Mouse (Mus musculus) thymus, postnatal 10 days (tissue): ENCODE results near the gene Nlgn2.
"Not testable (repeated sequence)": the region's sequence is repeated elsewhere in the genome, so short reads cannot be mapped to it uniquely, and the experiment has no call there.

ENCODE experiments used
- DNase-seq, 2 experiments: peaks; one replicate each; pipeline ENCODE4 v3.0.0; 2021; ENCODE audit warnings: low spot score in 2 of 2

Nlgn2 gene

DNA sequence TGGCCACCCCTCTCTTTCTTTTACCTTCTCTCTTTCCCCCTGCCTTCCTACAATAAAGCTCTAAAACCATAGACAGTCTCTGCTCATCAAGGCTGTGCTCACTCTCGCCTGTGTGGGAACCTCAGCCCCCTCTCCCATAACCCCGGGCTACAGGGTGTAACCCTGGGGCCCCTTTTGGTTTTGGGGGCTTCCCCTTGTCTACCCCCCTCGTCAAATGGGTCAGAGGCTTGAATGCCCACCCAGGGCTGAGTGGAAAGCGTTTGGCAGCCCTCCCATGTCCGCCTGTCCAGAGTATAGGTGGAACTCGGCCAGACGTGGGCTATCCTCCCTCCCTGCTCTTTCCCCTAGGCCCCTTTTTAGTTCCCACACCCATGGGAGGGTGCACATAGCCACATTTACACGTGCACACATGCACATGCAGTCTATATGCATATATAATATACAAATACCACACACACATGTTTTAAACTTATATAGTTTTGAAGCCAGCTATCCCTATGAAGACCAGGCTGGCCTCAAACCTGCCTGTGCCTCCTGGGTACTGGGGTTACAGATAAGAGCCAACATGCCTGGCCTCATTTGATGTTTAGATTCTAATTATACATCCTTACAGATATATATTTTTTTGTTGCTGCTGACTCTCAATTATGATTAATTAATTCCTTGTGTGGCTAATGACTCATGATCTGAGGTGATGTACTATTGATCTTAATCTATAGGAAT, 26.7 kb upstream of the Nlgn2 start:
- DNase-seq = no peak

DNA sequence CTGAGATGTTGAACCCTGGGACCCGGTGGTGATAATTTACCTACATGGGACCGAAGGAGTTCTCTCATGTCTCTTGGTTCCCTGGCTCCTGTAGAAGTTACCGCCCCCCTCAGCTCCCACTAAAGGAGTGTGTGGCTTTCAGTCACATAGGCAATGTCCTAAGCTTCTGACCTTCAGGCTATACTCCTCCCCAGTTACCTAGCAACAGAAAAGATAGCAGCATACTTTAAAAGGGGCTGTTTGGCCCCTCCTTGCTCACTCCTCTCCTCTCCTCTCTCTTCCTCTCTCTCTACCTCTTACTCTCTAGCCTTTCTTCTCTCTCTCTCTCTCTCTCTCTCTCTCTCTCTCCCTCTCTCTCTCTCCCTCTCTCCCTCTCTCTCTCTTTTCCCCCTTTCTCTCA, 26.1 kb upstream of the Nlgn2 start:
- DNase-seq = not testable (repeated sequence)

DNA sequence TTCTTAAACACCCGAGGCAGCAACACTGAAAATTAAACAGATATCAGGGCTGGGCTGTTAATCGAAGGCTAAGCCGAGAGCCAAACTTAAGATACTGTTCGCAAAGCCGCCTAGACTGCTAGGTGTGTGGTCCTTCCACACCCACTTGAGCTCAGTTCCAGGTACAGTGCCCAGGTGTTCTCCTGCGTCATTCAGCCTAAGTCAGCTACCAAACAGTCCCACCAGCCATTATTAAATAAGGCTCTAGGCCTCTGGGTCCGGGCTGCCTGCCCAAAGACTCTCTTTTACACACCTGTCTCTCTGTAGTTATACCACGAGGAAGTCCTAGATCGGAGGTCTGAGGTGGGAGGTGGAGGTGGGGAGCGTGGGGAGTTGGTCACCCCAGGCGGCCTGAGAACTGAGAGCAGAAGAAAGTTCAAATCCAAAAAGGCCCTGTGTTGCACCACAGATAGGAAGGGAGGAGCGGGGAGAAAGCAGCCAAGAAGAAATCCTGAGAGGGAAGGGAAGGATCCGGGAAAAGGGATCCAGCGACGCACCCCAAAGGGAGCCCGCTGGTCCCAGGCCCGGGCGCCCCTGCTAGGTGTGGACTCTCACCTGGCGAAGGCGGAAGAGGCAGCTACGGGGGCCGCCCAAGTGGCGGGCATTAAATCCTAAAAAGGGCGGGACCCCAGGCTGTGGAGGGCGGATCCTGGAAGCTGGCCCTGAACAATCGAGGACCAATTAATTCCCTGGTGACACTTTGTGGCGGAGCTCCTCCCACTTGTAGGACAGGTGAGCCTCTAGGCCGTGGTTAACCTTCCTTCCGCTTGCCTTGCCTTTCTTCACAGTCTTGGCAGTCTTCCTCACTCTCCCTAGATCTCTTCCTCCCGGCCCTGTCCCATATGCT, 20.8 kb upstream of the Nlgn2 start, which contains the start of gene Tnk1:
Gene Tnk1 (minus strand): TSS at position 618 of the 886 bp plus-strand sequence.
- DNase-seq = no peak

DNA sequence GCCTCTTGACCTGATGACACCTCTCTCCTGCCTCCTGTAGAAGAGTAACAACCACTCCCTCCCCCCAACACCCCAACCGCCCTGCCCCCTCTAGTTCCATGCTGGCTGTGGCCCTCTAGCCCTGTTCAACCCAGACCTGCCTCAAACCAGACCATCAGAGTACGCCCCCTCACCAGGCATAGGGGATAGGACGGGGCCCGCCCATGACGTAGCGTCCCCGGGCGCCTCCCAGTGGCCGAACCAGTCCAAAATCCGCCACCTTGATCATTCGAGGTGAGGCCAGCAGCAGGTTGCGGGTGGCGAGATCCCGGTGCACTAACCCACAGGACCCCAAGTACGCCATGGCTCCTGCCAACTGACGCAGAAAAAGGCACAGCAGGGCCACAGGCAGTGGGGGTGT, 17.8 kb upstream of the Nlgn2 start:
- peak in 1 of 2 experiments; percentile 74 for DNase-seq

DNA sequence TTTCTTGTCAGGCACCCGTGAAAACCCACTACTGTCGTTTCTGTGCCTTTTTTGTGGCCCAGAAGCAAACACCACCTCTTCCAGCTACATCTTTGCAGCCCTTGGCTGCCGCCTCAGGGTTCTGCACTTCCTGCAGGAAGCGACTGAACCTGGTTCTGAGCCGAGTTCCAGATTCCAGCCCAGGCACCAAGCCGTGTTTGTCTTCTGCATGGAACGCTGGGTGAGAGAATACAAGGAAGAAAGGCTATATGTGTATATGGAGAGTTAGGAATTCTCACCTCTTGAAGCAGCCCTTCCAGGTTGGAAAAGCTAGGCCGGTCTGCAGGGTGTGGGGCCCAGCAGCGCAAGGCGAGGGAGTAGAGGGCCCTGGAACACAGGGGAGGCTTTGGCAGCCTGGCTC, 17.1 kb upstream of the Nlgn2 start:
- no peak for DNase-seq

DNA sequence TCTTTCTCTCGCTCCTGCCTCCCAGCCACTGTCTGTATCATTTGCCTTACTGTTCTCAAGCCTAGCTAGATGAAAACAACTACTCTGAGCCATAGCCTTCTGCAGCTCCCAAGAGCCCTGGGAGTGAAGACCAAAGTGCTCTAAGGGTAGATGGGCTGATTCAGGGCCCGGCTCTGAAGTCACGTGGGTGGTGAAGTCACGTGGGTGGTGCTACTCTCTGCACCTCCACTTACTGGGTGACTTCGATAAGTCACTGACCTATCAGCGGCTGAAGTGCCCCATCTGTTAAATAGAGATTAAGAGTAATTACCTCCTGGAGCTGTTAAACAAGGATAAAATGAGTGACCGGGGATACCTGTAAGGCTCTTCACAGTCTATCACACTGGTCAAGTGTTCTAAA, 16.4 kb upstream of the Nlgn2 start:
- DNase-seq = no peak

DNA sequence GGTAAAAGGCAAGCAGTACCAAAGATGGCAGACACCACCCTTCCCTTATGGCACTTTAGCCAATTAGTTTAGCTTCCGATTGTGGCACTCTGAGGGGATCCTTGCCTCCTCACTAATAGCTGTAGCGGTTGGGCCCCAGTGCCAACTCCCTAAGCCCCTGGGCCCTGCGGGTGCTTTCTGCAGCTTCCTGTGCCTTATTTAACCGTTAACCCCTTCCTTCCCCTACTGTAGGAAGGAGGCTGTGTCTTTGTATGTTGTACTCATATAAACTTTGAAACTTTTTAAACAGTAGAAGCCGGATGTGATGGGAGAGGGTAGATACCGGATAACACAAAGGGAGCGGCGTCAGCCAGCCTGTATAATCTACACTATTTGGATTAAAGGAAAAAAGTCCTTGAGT, 13.2 kb upstream of the Nlgn2 start:
- DNase-seq = peak; percentile 56 to 60

DNA sequence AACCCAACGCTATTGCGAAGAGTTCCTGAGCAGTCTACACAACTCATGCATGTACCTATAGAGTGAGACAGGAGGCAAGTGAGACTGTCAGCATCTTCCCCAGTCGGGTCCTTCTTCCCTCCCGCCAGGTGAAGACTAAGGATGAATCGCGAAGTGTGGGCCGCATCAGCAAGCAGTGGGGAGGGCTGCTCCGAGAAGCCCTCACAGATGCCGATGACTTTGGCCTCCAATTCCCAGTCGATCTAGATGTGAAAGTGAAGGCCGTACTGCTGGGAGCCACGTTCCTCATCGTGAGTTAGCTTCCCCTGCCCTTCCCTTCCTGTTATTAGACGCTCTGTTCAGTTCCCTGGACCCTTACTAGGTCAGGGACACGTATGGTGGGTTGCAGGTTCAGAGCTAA, 12.3 kb upstream of the Nlgn2 start:
- no peak for DNase-seq

DNA sequence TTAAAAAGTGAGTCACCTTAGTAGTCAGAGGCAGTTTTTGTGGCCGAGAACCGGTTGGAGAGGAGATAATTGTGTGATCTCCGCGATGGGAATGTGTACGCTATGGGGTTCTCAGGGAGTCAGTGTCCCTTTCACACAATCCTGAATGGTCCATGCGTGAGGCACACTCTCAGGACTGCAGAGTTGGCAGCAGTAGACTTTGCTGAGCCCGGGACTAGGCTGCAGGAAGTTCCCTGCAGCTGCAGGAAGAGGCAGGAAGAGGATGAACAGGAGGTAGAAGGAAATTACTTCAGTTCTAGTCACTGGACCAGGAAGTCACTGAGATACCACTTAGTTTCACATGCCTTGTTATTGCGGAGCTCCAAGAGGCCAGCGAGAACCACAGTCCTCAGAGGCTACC, 11.5 kb upstream of the Nlgn2 start:
- DNase-seq = no peak

DNA sequence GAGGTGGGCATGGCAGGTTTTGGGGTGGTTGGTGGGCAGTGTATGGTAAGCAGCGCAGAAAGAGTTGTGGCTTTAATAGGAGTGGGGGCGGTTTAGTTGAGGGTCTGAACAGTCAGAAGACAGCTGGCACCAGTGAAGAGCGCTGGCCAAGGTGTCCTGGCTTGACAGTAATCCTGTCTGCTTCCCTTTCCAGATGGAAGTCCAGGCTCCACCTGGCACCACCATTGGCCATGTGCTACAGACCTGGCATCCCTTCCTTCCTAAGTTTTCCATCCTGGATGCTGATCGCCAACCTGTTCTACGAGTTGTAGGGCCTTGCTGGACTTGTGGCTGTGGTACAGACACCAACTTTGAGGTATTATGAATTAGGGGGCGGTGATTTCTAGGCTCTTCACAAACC, 10.4 kb upstream of the Nlgn2 start:
- DNase-seq = no peak

DNA sequence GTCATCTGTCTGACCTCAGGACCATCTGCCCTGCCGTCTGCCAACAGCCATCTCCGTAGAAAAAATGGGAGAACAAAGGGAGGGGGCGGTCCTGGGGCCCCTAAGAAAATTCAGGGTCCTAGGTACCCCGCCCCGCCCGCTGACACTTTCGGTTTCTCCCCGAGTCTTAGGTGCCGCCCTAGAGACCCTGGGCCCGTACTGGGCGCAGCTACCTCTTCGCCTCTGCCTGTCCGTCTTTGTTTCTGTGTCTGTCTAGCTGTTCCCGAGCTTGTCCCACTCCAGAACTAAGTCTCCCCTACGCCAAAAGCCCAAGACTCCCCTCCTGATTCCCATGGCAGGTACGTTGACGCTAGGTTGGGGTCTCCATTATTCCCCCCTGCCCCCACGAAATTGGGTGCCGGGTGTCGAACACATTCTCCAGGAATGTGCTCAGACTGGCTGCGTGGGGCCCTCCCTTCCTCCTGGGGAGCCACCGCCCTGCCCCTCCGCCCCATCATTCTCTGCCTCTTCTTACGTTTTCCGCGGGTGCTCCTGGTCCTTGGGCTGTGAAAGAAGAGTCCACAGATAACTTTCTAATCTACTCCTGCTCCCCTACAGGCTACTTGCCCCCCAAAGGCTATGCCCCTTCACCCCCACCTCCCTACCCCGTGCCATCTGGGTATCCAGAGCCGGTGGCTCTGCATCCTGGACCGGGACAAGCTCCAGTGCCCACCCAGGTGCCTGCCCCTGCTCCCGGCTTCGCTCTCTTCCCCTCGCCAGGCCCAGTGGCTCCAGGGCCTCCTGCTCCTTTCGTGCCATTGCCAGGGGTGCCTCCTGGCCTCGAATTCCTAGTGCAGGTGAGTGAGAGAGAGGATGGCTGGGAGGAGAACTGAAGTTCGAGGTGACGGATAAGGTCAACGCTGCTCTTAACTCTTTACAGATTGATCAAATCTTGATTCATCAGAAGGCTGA, 9.4 kb upstream of the Nlgn2 start:
- DNase-seq = no peak

DNA sequence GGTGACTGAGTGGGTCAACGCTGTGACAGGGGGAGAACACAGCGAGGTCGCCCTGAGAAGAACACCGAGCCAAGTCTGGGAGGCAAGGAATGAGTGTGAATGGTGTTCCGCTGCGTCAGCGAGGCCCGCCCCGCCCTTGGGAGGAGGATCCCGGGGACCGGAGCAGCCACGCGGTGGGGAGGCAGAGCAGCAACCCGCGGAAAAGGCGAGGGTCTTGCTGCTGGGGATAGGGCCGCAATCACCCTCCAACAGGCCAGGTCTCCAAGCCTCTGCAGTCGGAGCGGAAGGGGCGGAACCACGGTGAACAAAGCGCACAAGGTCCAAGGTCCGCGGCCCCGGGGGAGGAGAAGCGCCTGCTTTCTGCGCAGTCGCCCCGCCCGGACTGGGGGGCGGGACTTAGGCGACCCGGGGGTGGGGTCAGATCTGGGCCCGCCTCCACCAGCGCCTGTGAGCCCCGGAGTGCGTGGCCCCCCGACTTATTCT, 8.7 kb upstream of the Nlgn2 start, which contains the start of gene Plscr3:
Gene Plscr3 (plus strand): TSS at position 179 of the 483 bp plus-strand sequence.
- DNase-seq = peak; percentile 88 to 92

DNA sequence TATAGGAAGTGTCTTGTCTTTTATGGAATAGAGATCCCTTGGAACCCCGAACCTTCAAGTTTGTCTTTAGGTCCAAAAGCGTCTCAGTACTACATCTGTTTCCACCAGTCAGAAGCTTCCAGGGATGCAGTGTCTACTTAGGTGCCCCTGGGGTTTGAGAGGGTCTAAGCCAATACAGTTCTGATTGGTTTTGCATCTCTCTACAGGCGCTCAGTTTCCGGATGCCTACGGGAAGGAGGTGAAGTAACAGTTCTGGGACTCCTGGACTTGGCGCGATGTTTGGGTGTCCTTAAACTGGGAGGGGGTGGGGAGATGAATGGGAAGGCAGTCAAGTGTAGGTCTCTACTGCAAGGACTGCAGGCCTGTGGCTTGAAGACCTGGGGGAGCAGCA, 1.1 kb upstream of the Nlgn2 start:
- no peak for DNase-seq

DNA sequence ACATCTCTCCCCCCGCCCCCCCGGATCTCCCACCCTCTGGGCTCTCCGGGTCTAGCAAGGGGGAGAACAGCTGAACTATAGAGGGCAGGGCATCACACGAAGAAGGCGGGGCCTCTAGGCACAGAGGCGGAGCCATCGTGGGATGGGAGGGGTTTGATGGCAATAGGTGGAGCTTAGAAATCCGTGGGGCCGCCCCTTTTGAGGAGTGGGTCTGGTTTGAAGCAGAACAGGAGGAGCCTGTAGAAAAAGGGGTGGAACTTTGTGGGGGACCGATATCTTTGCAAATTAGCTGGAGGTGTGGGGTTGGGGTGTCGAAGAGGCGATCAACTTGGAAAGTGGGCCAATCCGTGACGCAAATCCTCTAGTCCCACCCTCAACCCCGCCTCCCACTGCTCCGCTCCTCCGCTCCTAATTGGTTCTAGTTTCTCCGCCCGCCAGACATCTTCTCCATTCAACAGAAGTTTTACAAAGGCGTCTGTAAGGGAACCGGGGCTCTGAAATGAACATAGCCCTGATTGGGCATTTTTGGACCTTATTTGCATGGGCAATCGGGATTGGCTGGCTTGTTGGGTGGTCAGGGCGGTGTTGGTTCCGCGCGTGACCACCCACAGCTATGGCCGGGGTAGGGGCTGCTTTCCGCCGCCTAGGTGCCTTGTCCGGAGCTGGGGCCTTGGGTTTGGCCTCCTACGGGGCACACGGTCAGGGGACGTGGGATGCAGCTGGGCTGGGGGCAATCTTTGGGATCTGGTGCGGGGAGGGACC, 549 bp upstream of the Nlgn2 start, which contains the start of gene Tmem256:
Gene Tmem256 (plus strand): TSS at position 563 of the 762 bp plus-strand sequence.
- peak; percentile 87 to 89 for DNase-seq

DNA sequence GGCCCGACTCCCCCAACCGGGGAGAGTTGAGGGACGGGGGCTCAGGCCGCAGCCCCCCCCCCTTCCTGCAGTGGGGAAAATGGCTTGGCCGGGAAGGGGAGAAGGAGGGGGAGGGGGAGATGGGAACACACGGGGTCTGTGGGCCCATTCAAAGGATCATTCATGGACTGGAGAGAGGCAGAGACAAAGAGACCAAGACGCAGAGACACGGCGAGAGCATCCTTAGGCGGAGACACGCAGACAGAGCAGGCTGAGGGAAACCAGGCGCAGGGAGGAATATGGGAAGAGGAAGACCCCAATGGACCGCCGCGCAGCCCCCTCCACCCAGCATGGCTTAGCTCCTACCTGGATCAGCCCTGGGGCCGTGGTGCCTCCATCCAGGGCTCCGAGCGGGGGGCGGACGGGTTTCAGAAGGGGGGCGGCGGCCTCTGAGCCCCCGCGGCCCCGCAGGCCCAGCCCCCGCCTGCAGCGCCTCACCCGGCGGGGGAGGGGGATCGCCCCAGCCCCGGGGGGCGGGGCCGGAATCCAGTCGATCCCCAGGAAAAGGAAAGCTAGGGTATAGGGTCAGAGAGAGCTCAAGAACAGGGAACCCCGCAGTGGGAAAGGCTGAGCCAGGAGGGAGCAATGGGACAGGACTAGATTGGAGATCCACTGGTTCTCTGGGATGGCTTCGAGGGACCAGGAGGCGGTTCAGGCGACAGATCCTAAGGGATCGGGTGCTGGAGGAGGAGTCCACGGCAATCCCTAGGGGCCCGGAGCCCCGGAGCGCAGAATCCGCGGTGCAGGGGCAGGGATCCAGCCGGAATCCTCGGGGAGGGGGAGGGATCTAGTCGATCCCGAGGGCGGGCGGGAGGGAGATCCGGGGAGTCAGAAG, 644 bp downstream of the Nlgn2 start:
- DNase-seq = no peak

DNA sequence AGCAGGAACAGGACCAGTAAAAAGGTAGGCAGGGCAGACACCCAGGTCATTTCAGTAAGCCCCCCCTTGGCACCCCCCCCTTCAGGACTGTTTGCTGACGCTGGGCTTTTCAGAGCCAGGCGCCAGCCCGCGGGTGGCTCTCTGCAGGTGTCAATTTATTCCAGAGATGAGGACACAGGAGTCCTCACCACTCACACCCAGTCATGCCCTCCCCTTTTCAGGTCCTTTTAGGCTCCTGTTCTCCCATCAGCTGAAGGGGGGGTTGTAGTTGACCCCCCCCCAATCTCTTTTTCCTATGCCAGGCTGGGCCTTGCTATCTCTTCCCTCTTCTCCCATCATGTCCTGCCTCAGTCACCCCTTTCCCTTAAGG, 1.6 kb downstream of the Nlgn2 start:
- no peak for DNase-seq

DNA sequence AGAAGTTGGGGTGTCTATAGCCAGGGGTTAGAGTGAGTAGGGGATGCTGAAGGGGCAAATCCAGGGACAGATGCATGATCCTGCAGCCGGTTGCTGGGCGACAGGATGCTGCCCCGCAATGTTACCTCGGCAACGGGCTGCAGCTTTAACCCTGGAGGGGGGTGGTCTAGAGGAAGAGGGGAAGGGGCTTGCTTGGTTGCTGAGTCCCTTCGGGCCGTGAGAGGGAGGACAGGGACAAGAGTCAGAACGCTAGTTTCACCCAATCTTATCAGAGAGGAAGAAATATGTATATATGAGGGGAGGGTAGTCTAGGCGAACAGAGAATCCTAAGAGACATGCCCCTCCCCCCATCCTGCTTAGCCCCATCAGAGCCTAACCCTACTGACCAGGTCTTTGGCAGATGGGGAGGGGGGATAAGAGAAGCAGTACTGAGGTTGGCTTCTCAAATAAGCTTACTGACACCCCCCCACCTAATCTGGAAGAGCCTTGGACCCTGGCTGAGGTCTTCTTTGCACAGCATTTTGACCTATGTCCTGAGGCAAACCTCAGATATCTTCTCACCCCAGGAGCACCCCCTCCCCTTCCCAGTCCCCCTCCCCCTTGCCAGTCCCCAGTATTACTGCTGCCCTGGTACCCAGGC, 2.1 kb downstream of the Nlgn2 start:
- DNase-seq = no peak

DNA sequence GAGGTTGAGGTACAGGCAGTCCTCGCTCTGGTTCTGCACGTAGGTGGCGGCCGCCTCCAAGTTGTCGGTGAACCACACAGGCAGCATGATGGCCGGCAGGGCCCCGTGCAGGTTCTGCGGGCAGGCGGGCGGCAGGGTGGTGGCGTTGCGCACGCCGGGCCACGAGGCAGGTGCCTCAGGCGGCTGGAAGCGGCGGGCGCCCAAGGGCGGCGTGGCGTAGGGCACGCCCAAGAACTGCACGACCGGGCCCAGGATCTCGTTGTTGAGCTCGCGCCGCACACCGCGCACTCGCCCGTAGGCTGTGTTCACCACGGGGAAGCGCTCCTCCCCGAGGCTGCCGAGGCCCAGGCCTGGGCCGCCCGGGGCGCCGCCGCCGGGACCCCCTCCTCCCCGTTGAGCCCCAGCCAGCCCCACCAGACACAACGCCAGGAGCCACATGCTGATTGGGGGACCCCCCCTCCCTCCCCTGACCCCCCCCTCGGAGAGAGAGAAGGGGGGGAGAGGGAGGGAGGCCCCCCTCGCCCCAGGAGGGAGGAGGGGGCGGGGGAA, 3.5 kb downstream of the Nlgn2 start:
- peak; percentile 42 to 67 for DNase-seq

DNA sequence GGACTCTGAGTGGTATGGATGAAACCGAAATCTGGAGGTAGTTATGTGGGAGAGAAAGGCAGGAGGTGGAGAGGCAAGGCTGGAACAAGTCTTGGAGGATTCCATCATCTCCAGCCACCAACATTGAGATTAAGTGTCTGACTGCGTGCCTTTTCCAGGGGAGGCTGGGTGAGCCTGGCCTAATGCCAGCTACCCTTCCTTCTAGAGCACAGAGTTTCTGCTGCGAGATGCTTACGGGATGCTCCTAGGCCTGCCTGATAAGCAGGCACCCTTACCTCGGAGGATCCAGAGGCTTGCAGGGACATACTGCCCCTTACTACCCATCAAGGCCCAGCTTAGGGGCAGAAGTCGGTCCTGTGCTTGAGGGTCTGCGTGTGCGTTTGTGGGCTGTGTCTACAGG, 4.0 kb downstream of the Nlgn2 start:
- no peak for DNase-seq
